ENCODE assay signal across 19 mouse cellular contexts in the genomic region with DNA sequence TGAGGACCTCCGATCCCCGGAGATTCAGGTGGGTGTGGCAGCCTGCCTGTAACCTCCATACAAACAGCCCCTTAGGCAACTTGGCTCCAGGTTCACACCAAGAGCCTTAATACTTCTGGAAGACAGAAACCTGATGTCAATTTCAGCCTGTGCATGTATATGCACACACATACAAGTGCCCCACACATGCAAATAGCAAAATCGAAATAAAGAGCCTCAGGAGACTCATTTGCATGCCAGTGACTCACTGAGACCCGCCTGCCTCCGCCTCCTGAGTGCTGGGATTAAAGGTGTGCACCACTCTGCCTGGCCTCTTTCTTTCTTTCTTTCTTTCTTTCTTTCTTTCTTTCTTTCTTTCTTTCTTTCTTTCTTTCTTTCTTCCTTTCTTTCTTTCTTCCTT. TPM values are rescaled to one million over a fixed set of nuclear protein-coding genes. Genes with fewer than 3 reads are reported as not detected.
A peak's percentile ranks its signal among the peaks of the same experiment; 100 is the strongest.
DNase-seq lines count a peak whose midpoint lies in the region; TF ChIP-seq lines count a peak whose summit lies in the region.
"Had no signal": no experiment of that assay in that cellular context is flagged by ENCODE, and none has a peak within 500 bp of the region (broad histone marks: within the 10 kb centered on the region; RNA-seq: fewer than 3 reads in every experiment).

No protein-coding gene starts in this region.

- no peak for TF ChIP-seq POLR2A in brain, embryonic 14.5 days (IDR thresholded peaks at IDR 0.05; ENCODE audit: borderline replicate concordance, extremely low read depth, insufficient read depth, insufficient read length, poor library complexity, severe bottlenecking)

- DNase-seq in A20 (ENCODE audit: low read depth, low spot score) (peak; percentile 40), NIH3T3 (ENCODE audit: low read depth) (peak; percentile 14)
- peak; percentile 52 for DNase-seq in brain, embryonic 14.5 days (ENCODE audit: low read depth)
- DNase-seq in embryo, embryonic 10 days (ENCODE audit: low spot score), result no peak
- no peak for DNase-seq in right cerebral cortex, postnatal 25 days
- DNase-seq in urinary bladder, postnatal 25 days (ENCODE audit: low spot score), result no peak
- DNase-seq: adrenal gland, adult 8-10 months; adrenal gland, postnatal 25 days; B cell, adult 2 months; cerebellum, adult 2 months; cerebellum, adult 9-11 months; cerebellum, postnatal 25 days; embryo, embryonic 11 days; gastrocnemius, postnatal 25 days; heart, adult 18-20 months; heart, postnatal 10 days; heart, postnatal 36 days; kidney, adult 18-20 months had no signal

- no peak for TF ChIP-seq CTCF in brain, embryonic 14.5 days (IDR thresholded peaks at IDR 0.05; ENCODE audit: borderline replicate concordance, extremely low read depth, insufficient read depth, insufficient read length)

RNA-seq across cellular contexts. Expression of gene Itgae, which starts 8.5 kb away (rescaled TPM):
- 0.08 and 0.13 TPM in 2 replicates for polyA plus RNA-seq in brain, embryonic 14.5 days (2012; rRNA removed)
- polyA plus RNA-seq: erythroblast, embryonic 14.5 days had no signal

RNA-seq across cellular contexts. Expression of gene Haspin, which starts 39.2 kb away (rescaled TPM):
- polyA plus RNA-seq in brain, embryonic 14.5 days (2012; rRNA removed), result 2.1 and 3.2 TPM in 2 replicates

RNA-seq across cellular contexts. Expression of gene Ncbp3, which starts 51.3 kb away (rescaled TPM):
- 5.5 and 8.3 TPM in 2 replicates for polyA plus RNA-seq in brain, embryonic 14.5 days (2012; rRNA removed)

Comparison
In these comparisons a context has a peak if more than half of its experiments do, and no peak if none do; other contexts are left out.
1. DNase-seq: peak in A20 (single experiment), NIH3T3 (single experiment) and brain, embryonic 14.5 days (single experiment); none in embryo, embryonic 10 days (single experiment), right cerebral cortex, postnatal 25 days (single experiment) and urinary bladder, postnatal 25 days (single experiment).